16 mouse cellular contexts compared by ENCODE assay signal in genomic region chr11:88443905-88444304, GRCm38 (mm10).
A peak's percentile ranks its signal among the peaks of the same experiment; 100 is the strongest.
DNase-seq lines count a peak whose midpoint lies in the region; ATAC-seq lines count a peak whose summit lies in the region.
"Had no signal": no experiment of that assay in that cellular context is flagged by ENCODE, and none has a peak within 500 bp of the region (broad histone marks: within the 10 kb centered on the region; RNA-seq: fewer than 3 reads in every experiment).

No protein-coding gene starts in this region.

- intact Hi-C loops in heart, postnatal 10 days (cut with DNase I) = no loop called here

- H3K4me3 ChIP-seq in hindbrain, embryonic 11.5 days (ENCODE audit: low read depth, low read length) = no peak overlapping the region
- no peak overlapping the region for H3K4me3 ChIP-seq in midbrain, embryonic 14.5 days (replicated peaks; ENCODE audit: low read depth, low read length)
- H3K4me3 ChIP-seq: erythroblast, embryonic 14.5 days; gastrocnemius, adult 2 months; limb, embryonic 10.5 days; liver, embryonic 12.5 days; lung, embryonic 15.5 days had no signal

- H3K4me2 ChIP-seq in hindbrain, embryonic 11.5 days (replicated peaks; ENCODE audit: low read depth, low read length) = no peak overlapping the region
- H3K4me2 ChIP-seq in midbrain, embryonic 14.5 days (ENCODE audit: low read length) = no peak overlapping the region
- H3K4me2 ChIP-seq: liver, embryonic 12.5 days; lung, embryonic 15.5 days had no signal

- peaks cover 9% of the 10 kb centered on the region; the same call in 1 of the 2 replicates for H3K4me1 ChIP-seq in hindbrain, embryonic 11.5 days (replicated peaks; ENCODE audit: control insufficient read depth, insufficient read depth, low read length)
- peaks cover 80% of the 10 kb centered on the region for H3K4me1 ChIP-seq in midbrain, embryonic 14.5 days (ENCODE audit: control insufficient read depth, insufficient read depth, low read length)
- H3K4me1 ChIP-seq: liver, embryonic 12.5 days; lung, embryonic 15.5 days had no signal

- no peaks in the 10 kb centered on the region for H3K27me3 ChIP-seq in hindbrain, embryonic 11.5 days (ENCODE audit: control insufficient read depth, insufficient read depth, low read length)
- H3K27me3 ChIP-seq in midbrain, embryonic 14.5 days (ENCODE audit: control insufficient read depth, insufficient read depth, low read length) = no peaks in the 10 kb centered on the region
- H3K27me3 ChIP-seq: liver, embryonic 12.5 days; lung, embryonic 15.5 days had no signal

- no peaks in the 10 kb centered on the region for H3K9me3 ChIP-seq in hindbrain, embryonic 11.5 days (ENCODE audit: control insufficient read depth, low read length)
- H3K9me3 ChIP-seq in midbrain, embryonic 14.5 days (ENCODE audit: control insufficient read depth, low read length) = no peaks in the 10 kb centered on the region
- H3K9me3 ChIP-seq: limb, embryonic 10.5 days; liver, embryonic 12.5 days; lung, embryonic 15.5 days had no signal

- H3K36me3 ChIP-seq in hindbrain, embryonic 11.5 days (ENCODE audit: control insufficient read depth, insufficient read depth, low read length) = no peaks in the 10 kb centered on the region
- no peaks in the 10 kb centered on the region for H3K36me3 ChIP-seq in midbrain, embryonic 14.5 days (ENCODE audit: control insufficient read depth, insufficient read depth, low read length)
- H3K36me3 ChIP-seq: lung, embryonic 15.5 days had no signal

- peak overlapping the region; percentile 17; the same call in 1 of the 2 replicates for H3K27ac ChIP-seq in hindbrain, embryonic 11.5 days (ENCODE audit: low read depth, low read length)
- H3K27ac ChIP-seq in midbrain, embryonic 14.5 days (replicated peaks; ENCODE audit: low read depth, low read length) = peak overlapping the region; percentile 72
- H3K27ac ChIP-seq: limb, embryonic 10.5 days; liver, embryonic 12.5 days; lung, embryonic 15.5 days had no signal

- peak; percentile 59 for DNase-seq in retina, postnatal 1 day
- DNase-seq in retina, embryonic 14.5 days (ENCODE audit: low spot score) = no peak
- no peak for DNase-seq in hindbrain, embryonic 11.5 days (ENCODE audit: low spot score)
- peak; percentile 57 for DNase-seq in midbrain, embryonic 14.5 days
- no peak for DNase-seq in heart, postnatal 10 days
- DNase-seq in thymus, postnatal 36 days = no peak
- no peak for DNase-seq in cerebellum, postnatal 10 days
- DNase-seq: heart, postnatal 36 days; right cerebral cortex, adult 18-20 months; thymus, postnatal 14 days had no signal

- ATAC-seq in hindbrain, embryonic 11.5 days (ENCODE audit: low FRiP score) = no peak
- ATAC-seq in midbrain, embryonic 14.5 days (ENCODE audit: low FRiP score, low TSS enrichment) = no peak
- ATAC-seq: intestine, postnatal 0 days; liver, embryonic 12.5 days had no signal

- 94% methylated on average over 14 of the region's 14 CpGs for WGBS in hindbrain, embryonic 11.5 days
- WGBS in midbrain, embryonic 14.5 days = 58% methylated on average over 14 of the region's 14 CpGs

- no peak overlapping the region for H3K9ac ChIP-seq in hindbrain, embryonic 11.5 days (ENCODE audit: low read depth, low read length)
- peak overlapping the region; percentile 20; the same call in 1 of the 2 replicates for H3K9ac ChIP-seq in midbrain, embryonic 14.5 days (replicated peaks; ENCODE audit: low read length)
- H3K9ac ChIP-seq: liver, embryonic 12.5 days; lung, embryonic 15.5 days had no signal

Comparison
In these comparisons a context has a peak if more than half of its experiments do, and no peak if none do; other contexts are left out.
1. DNase-seq: peak in retina, postnatal 1 day (single experiment) and midbrain, embryonic 14.5 days (single experiment); none in retina, embryonic 14.5 days (single experiment), hindbrain, embryonic 11.5 days (single experiment), heart, postnatal 10 days (0 of 2), thymus, postnatal 36 days (0 of 2) and cerebellum, postnatal 10 days (0 of 2).